Mouse (Mus musculus): Measurements from ENCODE around the gene Atf4. TPM values are rescaled to one million over a fixed set of nuclear protein-coding genes. Genes with fewer than 3 reads are reported as not detected.

Atf4 gene
- 367 and 386 TPM in 2 replicates for total RNA-seq (2017)

- peak; percentile 80 for ATAC-seq (ENCODE audit: extremely low read depth, insufficient number of reproducible peaks, low FRiP score, poor library complexity, severe bottlenecking)
Observed at GRCm38 (mm10) chr15:80254847-80255645, at the start of gene Atf4. Gene Atf4, plus strand, starts transcription at chr15:80255184.

- ATAC-seq (ENCODE audit: extremely low read depth, insufficient number of reproducible peaks, low FRiP score, poor library complexity, severe bottlenecking) = no peak
Observed at GRCm38 (mm10) chr15:80206057-80206565, 48.9 kb upstream of the Atf4 start.

GRCm38 (mm10) chr15:80208446-80208845, 46.5 kb upstream of the Atf4 start:
- ATAC-seq (ENCODE audit: extremely low read depth, insufficient number of reproducible peaks, low FRiP score, poor library complexity, severe bottlenecking) = no peak

- no peak for ATAC-seq (ENCODE audit: extremely low read depth, insufficient number of reproducible peaks, low FRiP score, poor library complexity, severe bottlenecking)
Observed at GRCm38 (mm10) chr15:80213688-80214087, 41.3 kb upstream of the Atf4 start.

- no peak; the same call in 1 of the 2 replicates for ATAC-seq (ENCODE audit: extremely low read depth, insufficient number of reproducible peaks, low FRiP score, poor library complexity, severe bottlenecking)
Observed at GRCm38 (mm10) chr15:80215716-80216479, 39.1 kb upstream of the Atf4 start.

GRCm38 (mm10) chr15:80216480-80216820, 38.5 kb upstream of the Atf4 start:
- no peak for ATAC-seq (ENCODE audit: extremely low read depth, insufficient number of reproducible peaks, low FRiP score, poor library complexity, severe bottlenecking)

- ATAC-seq (ENCODE audit: extremely low read depth, insufficient number of reproducible peaks, low FRiP score, poor library complexity, severe bottlenecking) = no peak
Observed at GRCm38 (mm10) chr15:80217476-80217875, 37.5 kb upstream of the Atf4 start.

GRCm38 (mm10) chr15:80219211-80219610, 35.8 kb upstream of the Atf4 start:
- peak; percentile 50 for ATAC-seq (ENCODE audit: extremely low read depth, insufficient number of reproducible peaks, low FRiP score, poor library complexity, severe bottlenecking)

GRCm38 (mm10) chr15:80219705-80220657, 35.0 kb upstream of the Atf4 start:
- ATAC-seq (ENCODE audit: extremely low read depth, insufficient number of reproducible peaks, low FRiP score, poor library complexity, severe bottlenecking) = no peak

GRCm38 (mm10) chr15:80221031-80221430, 34.0 kb upstream of the Atf4 start:
- no peak for ATAC-seq (ENCODE audit: extremely low read depth, insufficient number of reproducible peaks, low FRiP score, poor library complexity, severe bottlenecking)

GRCm38 (mm10) chr15:80223751-80224150, 31.2 kb upstream of the Atf4 start:
- ATAC-seq (ENCODE audit: extremely low read depth, insufficient number of reproducible peaks, low FRiP score, poor library complexity, severe bottlenecking) = no peak

- peak; percentile 78 for ATAC-seq (ENCODE audit: extremely low read depth, insufficient number of reproducible peaks, low FRiP score, poor library complexity, severe bottlenecking)
Observed at GRCm38 (mm10) chr15:80225208-80225607, 29.8 kb upstream of the Atf4 start.

GRCm38 (mm10) chr15:80225796-80226195, 29.2 kb upstream of the Atf4 start:
- ATAC-seq (ENCODE audit: extremely low read depth, insufficient number of reproducible peaks, low FRiP score, poor library complexity, severe bottlenecking) = peak; percentile 68; the same call in 1 of the 2 replicates

GRCm38 (mm10) chr15:80228071-80228800, 26.7 kb upstream of the Atf4 start:
- no peak for ATAC-seq (ENCODE audit: extremely low read depth, insufficient number of reproducible peaks, low FRiP score, poor library complexity, severe bottlenecking)

GRCm38 (mm10) chr15:80232331-80232730, 22.7 kb upstream of the Atf4 start:
- ATAC-seq (ENCODE audit: extremely low read depth, insufficient number of reproducible peaks, low FRiP score, poor library complexity, severe bottlenecking) = no peak

GRCm38 (mm10) chr15:80233053-80233452, 21.9 kb upstream of the Atf4 start:
- no peak for ATAC-seq (ENCODE audit: extremely low read depth, insufficient number of reproducible peaks, low FRiP score, poor library complexity, severe bottlenecking)

GRCm38 (mm10) chr15:80233733-80234509, 21.1 kb upstream of the Atf4 start, which contains the start of gene Mief1:
Gene Mief1, plus strand, starts transcription at chr15:80234018.
- ATAC-seq (ENCODE audit: extremely low read depth, insufficient number of reproducible peaks, low FRiP score, poor library complexity, severe bottlenecking) = peak; percentile 97
